Mouse (Mus musculus): Measurements from ENCODE around the gene Cadm1.

- TF ChIP-seq CTCF (IDR thresholded peaks at IDR 0.05; ENCODE audit: control insufficient read depth, insufficient read depth, insufficient replicate concordance, low read depth, low read length) (no peak), POLR2A (IDR thresholded peaks at IDR 0.05; ENCODE audit: control insufficient read depth, low read depth, low read length) (no peak)
Observed at GRCm38 (mm10) chr9:47755119-47755518, 225.1 kb downstream of the Cadm1 start.

Measured in testis, adult 2 months (tissue).